Mouse (Mus musculus) midbrain, embryonic 16.5 days (tissue): ENCODE measurements at regions not wholly inside any gene's neighbourhood (a gene's known extent, or its start where the extent isn't known, plus 50 kb on each side); places are given as distances from the start of the nearest gene placed in this dataset.

Source experiments
- ATAC-seq: fragments of 200-750 bp; cut with Nextera tagmentation; 2 replicates; pipeline ENCODE4 v1.8.0; 2017; ENCODE audit warnings: moderate TSS enrichment
- H3K27ac ChIP-seq: fragments of 300-500 bp; sonication (generic); 2 replicates; pipeline ENCODE4 v1.5.1; 2014; ENCODE audit warnings: mild to moderate bottlenecking, low read length, mixed read lengths
- H3K27me3 ChIP-seq: fragments of 300-500 bp; sonication (generic); 2 replicates; pipeline ENCODE4 v1.6.1; 2014; ENCODE audit warnings: low read depth, low read length, mixed read lengths; ENCODE audit not compliant: control insufficient read depth, insufficient read depth
- H3K36me3 ChIP-seq: fragments of 300-500 bp; sonication (generic); 2 replicates; pipeline ENCODE4 v1.6.1; 2014; ENCODE audit warnings: mild to moderate bottlenecking, low read length, moderate library complexity, mixed read lengths; ENCODE audit not compliant: control insufficient read depth, insufficient read depth
- H3K4me1 ChIP-seq: fragments of 300-500 bp; sonication (generic); 2 replicates; pipeline ENCODE4 v1.6.1; 2014; ENCODE audit warnings: mild to moderate bottlenecking, low read length, mixed read lengths; ENCODE audit not compliant: control insufficient read depth, insufficient read depth
- H3K4me2 ChIP-seq: fragments of 300-500 bp; sonication (generic); 2 replicates; pipeline ENCODE4 v1.6.1; 2014; ENCODE audit warnings: mild to moderate bottlenecking, low read length, mixed read lengths
- H3K4me3 ChIP-seq: fragments of 300-500 bp; sonication (generic); 2 replicates; pipeline ENCODE4 v1.5.1; 2014; ENCODE audit warnings: low read depth, mild to moderate bottlenecking, low read length, moderate library complexity, mixed read lengths
- H3K9ac ChIP-seq: fragments of 300-500 bp; sonication (generic); 2 replicates; pipeline ENCODE4 v1.6.1; 2014; ENCODE audit warnings: low read depth, low read length, mixed read lengths
- H3K9me3 ChIP-seq: fragments of 300-500 bp; sonication (generic); replicated peaks from 2 replicates; pipeline ENCODE4 v1.6.1; 2014; ENCODE audit warnings: mild to moderate bottlenecking, low read length, mixed read lengths; ENCODE audit not compliant: control insufficient read depth, poor library complexity, severe bottlenecking
- WGBS: fragments of 180-500 bp; shearing (Covaris S2); extraction: QIAGEN DNeasy Blood & Tissue Kit; methylation state at CpG from one replicate; pipeline ENCODE4 v1.1.7; 2014; 5-methylcytosine and 5-hydroxymethylcytosine counted together

DNA sequence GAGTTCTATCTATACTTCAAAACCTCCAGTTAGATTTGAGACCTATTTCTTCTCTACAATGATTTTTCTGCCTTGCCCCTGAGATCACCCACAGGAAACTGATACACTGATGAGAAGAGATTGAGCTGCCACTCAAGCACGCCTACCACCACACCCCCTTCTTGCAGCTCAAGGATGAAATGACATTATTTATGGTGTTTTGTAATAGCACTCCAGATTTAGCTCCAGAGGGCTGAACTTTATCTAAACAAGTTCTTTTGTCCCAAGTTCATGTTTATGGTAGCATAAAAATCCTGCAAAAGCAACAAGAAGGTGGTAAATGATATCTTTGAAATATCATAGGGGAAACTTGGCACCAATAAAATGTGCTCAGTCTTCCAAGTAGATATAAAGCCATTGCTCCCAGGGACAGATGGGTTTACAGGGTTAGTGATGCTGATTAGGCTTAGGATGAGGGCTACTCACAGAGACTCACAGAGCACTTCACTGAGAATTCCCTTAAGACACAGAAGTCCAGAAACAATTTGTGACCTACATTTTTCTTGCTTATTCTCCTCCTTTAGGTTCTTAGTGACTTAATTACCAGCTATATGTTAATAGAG lies 538.4 kb upstream of the Sema6d start:
- H3K27ac ChIP-seq = no peak overlapping the region
- no peaks in the 10 kb centered on the region for H3K4me1 ChIP-seq
- H3K9me3 ChIP-seq = no peaks in the 10 kb centered on the region
- no peak for ATAC-seq
- no peak overlapping the region for H3K9ac ChIP-seq
- no peak overlapping the region for H3K4me3 ChIP-seq
- H3K4me2 ChIP-seq = no peak overlapping the region
- no peaks in the 10 kb centered on the region for H3K27me3 ChIP-seq
- H3K36me3 ChIP-seq = no peaks in the 10 kb centered on the region
- 88% methylated on average over 1 of the region's 1 CpGs for WGBS

DNA sequence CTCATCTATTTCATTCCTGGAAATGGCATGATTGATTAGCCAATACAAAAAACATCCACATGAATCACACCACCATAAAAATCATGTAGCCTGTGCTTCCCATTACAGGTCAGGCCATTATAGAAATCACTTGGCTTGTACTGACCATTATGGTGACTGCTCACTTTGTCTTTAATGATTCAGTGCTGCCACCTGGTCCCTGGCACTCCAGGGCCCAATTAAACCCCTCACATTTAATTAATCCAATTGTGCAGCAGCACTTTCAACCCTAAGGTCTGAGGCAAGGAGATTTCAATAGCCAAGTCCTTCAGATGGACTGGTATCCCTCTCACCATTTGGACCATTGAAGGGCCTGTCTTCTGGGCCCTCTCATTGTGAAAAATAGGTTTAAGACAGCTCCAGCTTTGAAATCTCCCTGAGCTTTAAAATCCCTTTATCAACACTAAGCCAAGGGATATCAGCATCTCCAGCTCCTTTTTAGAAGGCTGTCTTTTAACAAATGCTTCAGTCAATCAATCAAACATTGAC lies 531.6 kb upstream of the Sema6d start:
- H3K36me3 ChIP-seq = no peaks in the 10 kb centered on the region
- no peaks in the 10 kb centered on the region for H3K27me3 ChIP-seq
- no peak for ATAC-seq
- no peaks in the 10 kb centered on the region for H3K9me3 ChIP-seq
- H3K27ac ChIP-seq = no peak overlapping the region
- no peak overlapping the region for H3K4me2 ChIP-seq
- no peaks in the 10 kb centered on the region for H3K4me1 ChIP-seq
- no peak overlapping the region for H3K4me3 ChIP-seq
- no peak overlapping the region for H3K9ac ChIP-seq
